Mouse (Mus musculus) forebrain, embryonic 14.5 days (tissue): ENCODE data around the gene Abca1. TPM values are rescaled to one million over a fixed set of nuclear protein-coding genes. Genes with fewer than 3 reads are reported as not detected.

Source experiments
- ATAC-seq: fragments of 200-750 bp; cut with Nextera tagmentation; 2 replicates; pipeline ENCODE4 v1.8.0; 2017; ENCODE audit warnings: mild to moderate bottlenecking, moderate library complexity
- DNase-seq: peaks from one replicate; pipeline ENCODE4 v3.0.0-alpha.2; 2015; ENCODE audit warnings: low spot score
- H3K27ac ChIP-seq: fragments of 300-500 bp; sonication (generic); 2 replicates; pipeline ENCODE4 v1.5.1; 2014; ENCODE audit warnings: low read depth, mild to moderate bottlenecking, control low read depth, low read length, moderate library complexity
- H3K27me3 ChIP-seq: fragments of 300-500 bp; sonication (generic); replicated peaks from 2 replicates; pipeline ENCODE4 v1.6.1; 2014; ENCODE audit warnings: low read length, control low read depth, mixed read lengths; ENCODE audit not compliant: control insufficient read depth, insufficient read depth
- H3K36me3 ChIP-seq: fragments of 300-500 bp; sonication (generic); 2 replicates; pipeline ENCODE4 v1.6.1; 2014; ENCODE audit warnings: low read length, control low read depth; ENCODE audit not compliant: control insufficient read depth, insufficient read depth
- H3K4me1 ChIP-seq: fragments of 300-500 bp; sonication (generic); 2 replicates; pipeline ENCODE4 v1.6.1; 2014; ENCODE audit warnings: antibody characterized with exemption, low read length, control low read depth; ENCODE audit not compliant: control insufficient read depth, insufficient read depth
- H3K4me2 ChIP-seq: fragments of 300-500 bp; sonication (generic); 2 replicates; pipeline ENCODE4 v1.6.1; 2014; ENCODE audit warnings: mild to moderate bottlenecking, control low read depth, low read length
- H3K4me3 ChIP-seq: fragments of 300-500 bp; sonication (generic); 2 replicates; pipeline ENCODE4 v1.5.1; 2014; ENCODE audit warnings: low read depth, low read length, control low read depth
- H3K9ac ChIP-seq: fragments of 300-500 bp; sonication (generic); 2 replicates; pipeline ENCODE4 v1.6.1; 2014; ENCODE audit warnings: mild to moderate bottlenecking, low read length, control low read depth, moderate library complexity
- H3K9me3 ChIP-seq: fragments of 300-500 bp; sonication (generic); replicated peaks from 2 replicates; pipeline ENCODE4 v1.6.1; 2016; ENCODE audit warnings: low read length, control low read depth, mixed read lengths; ENCODE audit not compliant: control insufficient read depth
- WGBS: fragments of 180-500 bp; shearing (Covaris S2); extraction: QIAGEN DNeasy Blood & Tissue Kit; methylation state at CpG from one replicate; pipeline ENCODE4 v1.1.7; 2014; 5-methylcytosine and 5-hydroxymethylcytosine counted together
- polyA plus RNA-seq: library from polyadenylated mRNA; unstranded; fragments of >200 nt; fragmentation: Nextera tagmentation; extraction: Ambion mirVana; gene quantifications from 2 replicates; pipeline ENCODE4 v1.2.1, GENCODE M21; 2014

Gene Abca1
- polyA plus RNA-seq, 1 experiment from 2014 or later, result 9.6 TPM

GRCm38 (mm10) chr4:53110356-53110755 is 49.3 kb downstream of the Abca1 start:
- Histone ChIP-seq H3K9ac (no peak overlapping the region; the same call in 1 of the 2 replicates), H3K4me3 (no peak overlapping the region), H3K27me3 (no peaks in the 10 kb centered on the region), H3K4me1 (no peaks in the 10 kb centered on the region), H3K4me2 (no peak overlapping the region), H3K36me3 (no peaks in the 10 kb centered on the region), H3K9me3 (no peaks in the 10 kb centered on the region), H3K27ac (no peak overlapping the region)
- ATAC-seq, result peak; percentile 67
- peak; percentile 74 for DNase-seq
- WGBS, result 26% methylated on average over 5 of the region's 5 CpGs

GRCm38 (mm10) chr4:53109381-53109928 is 50.2 kb downstream of the Abca1 start:
- no peak overlapping the region for H3K4me3 ChIP-seq
- no peaks in the 10 kb centered on the region for H3K36me3 ChIP-seq
- no peak; the same call in 1 of the 2 replicates for ATAC-seq
- H3K9me3 ChIP-seq, result no peaks in the 10 kb centered on the region
- no peak for DNase-seq
- WGBS, result 50% methylated on average over 9 of the region's 9 CpGs
- H3K4me1 ChIP-seq, result no peaks in the 10 kb centered on the region
- no peak overlapping the region for H3K4me2 ChIP-seq
- no peak overlapping the region for H3K27ac ChIP-seq
- H3K9ac ChIP-seq, result no peak overlapping the region
- no peaks in the 10 kb centered on the region for H3K27me3 ChIP-seq

- no peak overlapping the region for H3K9ac ChIP-seq
- no peak for DNase-seq
- no peaks in the 10 kb centered on the region for H3K36me3 ChIP-seq
- ATAC-seq, result no peak
- H3K27me3 ChIP-seq, result no peaks in the 10 kb centered on the region
- no peak overlapping the region for H3K27ac ChIP-seq
- 84% methylated on average over 4 of the region's 4 CpGs for WGBS
- no peak overlapping the region for H3K4me3 ChIP-seq
- no peak overlapping the region for H3K4me2 ChIP-seq
- no peaks in the 10 kb centered on the region for H3K9me3 ChIP-seq
- no peaks in the 10 kb centered on the region for H3K4me1 ChIP-seq
These were observed 51.5 kb downstream of the Abca1 start for GRCm38 (mm10) chr4:53108194-53108593.

DNA sequence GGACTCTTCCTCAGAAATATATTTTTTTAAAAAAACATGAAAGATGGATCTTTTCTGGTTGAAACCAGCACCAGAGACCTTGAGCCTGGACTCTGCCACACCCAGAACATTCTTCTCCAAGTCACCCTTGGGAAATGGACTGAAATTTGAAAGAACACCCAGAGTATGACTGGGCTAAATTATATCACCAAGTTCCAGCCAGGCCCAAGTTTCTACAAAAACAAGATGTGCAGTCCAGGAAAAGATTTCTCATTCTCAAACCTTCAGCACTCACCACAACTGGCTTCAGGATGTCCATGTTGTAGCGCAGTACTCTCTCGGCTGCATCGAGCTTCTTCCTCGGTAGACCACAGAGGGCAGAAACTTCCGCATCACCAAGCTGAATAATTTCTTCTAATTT is 53.0 kb downstream of the Abca1 start:
- no peak for ATAC-seq
- H3K9me3 ChIP-seq, result no peaks in the 10 kb centered on the region
- no peak overlapping the region for H3K27ac ChIP-seq
- no peak overlapping the region for H3K9ac ChIP-seq
- H3K27me3 ChIP-seq, result no peaks in the 10 kb centered on the region
- no peak overlapping the region for H3K4me2 ChIP-seq
- no peak for DNase-seq
- H3K36me3 ChIP-seq, result no peaks in the 10 kb centered on the region
- WGBS, result 96% methylated on average over 5 of the region's 5 CpGs
- no peaks in the 10 kb centered on the region for H3K4me1 ChIP-seq
- H3K4me3 ChIP-seq, result no peak overlapping the region

GRCm38 (mm10) chr4:53106071-53106470 is 53.6 kb downstream of the Abca1 start:
- Histone ChIP-seq H3K4me2 (no peak overlapping the region), H3K9ac (no peak overlapping the region), H3K4me3 (no peak overlapping the region), H3K36me3 (no peaks in the 10 kb centered on the region), H3K27me3 (no peaks in the 10 kb centered on the region), H3K4me1 (no peaks in the 10 kb centered on the region), H3K9me3 (no peaks in the 10 kb centered on the region), H3K27ac (no peak overlapping the region)
- DNase-seq, result no peak
- WGBS, result 93% methylated on average over 3 of the region's 3 CpGs
- no peak for ATAC-seq

GRCm38 (mm10) chr4:53104634-53105033 is 55.1 kb downstream of the Abca1 start:
- Histone ChIP-seq H3K27ac (no peak overlapping the region), H3K9me3 (no peaks in the 10 kb centered on the region), H3K4me1 (no peaks in the 10 kb centered on the region), H3K4me2 (no peak overlapping the region), H3K4me3 (no peak overlapping the region), H3K9ac (no peak overlapping the region), H3K36me3 (no peaks in the 10 kb centered on the region), H3K27me3 (no peaks in the 10 kb centered on the region)
- DNase-seq (no peak), ATAC-seq (no peak)
- 85% methylated on average over 3 of the region's 3 CpGs for WGBS

- WGBS, result 91% methylated on average over 7 of the region's 7 CpGs
- Histone ChIP-seq H3K27me3 (no peaks in the 10 kb centered on the region), H3K4me3 (no peak overlapping the region), H3K9ac (no peak overlapping the region), H3K36me3 (no peaks in the 10 kb centered on the region), H3K4me1 (no peaks in the 10 kb centered on the region), H3K27ac (no peak overlapping the region), H3K4me2 (no peak overlapping the region), H3K9me3 (no peaks in the 10 kb centered on the region)
- no peak for DNase-seq
- no peak for ATAC-seq
These were observed 57.2 kb downstream of the Abca1 start for GRCm38 (mm10) chr4:53102529-53102928.

DNA sequence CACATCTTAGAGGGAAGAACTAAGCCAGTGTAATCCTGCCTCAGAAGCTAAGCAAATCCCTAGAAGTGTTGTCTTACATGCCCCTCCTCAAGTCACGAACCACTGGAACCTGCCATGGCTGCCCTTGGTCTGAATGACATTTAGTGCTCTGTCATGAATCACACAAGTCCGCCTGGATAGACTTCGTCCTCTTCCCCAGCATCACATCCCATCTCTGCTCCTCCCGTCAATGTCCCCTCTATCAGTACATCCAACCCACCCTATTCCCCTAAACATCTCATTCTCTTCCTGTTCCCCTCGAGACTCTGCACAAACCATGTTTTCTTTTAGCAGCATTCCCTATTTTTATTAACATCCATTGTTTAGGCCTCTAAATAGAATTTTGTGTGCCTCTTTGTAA is 58.4 kb downstream of the Abca1 start:
- Histone ChIP-seq H3K9ac (no peak overlapping the region), H3K9me3 (no peaks in the 10 kb centered on the region), H3K4me2 (no peak overlapping the region), H3K27ac (no peak overlapping the region), H3K4me3 (no peak overlapping the region), H3K27me3 (no peaks in the 10 kb centered on the region), H3K36me3 (no peaks in the 10 kb centered on the region), H3K4me1 (no peaks in the 10 kb centered on the region)
- 85% methylated on average over 5 of the region's 5 CpGs for WGBS
- DNase-seq, result no peak
- ATAC-seq, result no peak

GRCm38 (mm10) chr4:53100492-53100891 is 59.2 kb downstream of the Abca1 start:
- Histone ChIP-seq H3K27ac (no peak overlapping the region), H3K9me3 (no peaks in the 10 kb centered on the region), H3K4me2 (no peak overlapping the region), H3K4me3 (no peak overlapping the region), H3K4me1 (no peaks in the 10 kb centered on the region), H3K27me3 (no peaks in the 10 kb centered on the region), H3K9ac (no peak overlapping the region), H3K36me3 (no peaks in the 10 kb centered on the region)
- WGBS, result 92% methylated on average over 9 of the region's 9 CpGs
- ATAC-seq (no peak), DNase-seq (no peak)
